Mouse (Mus musculus) splenic B cell, adult 2 months (primary cell): ENCODE measurements at regions not wholly inside any gene's neighbourhood (a gene's known extent, or its start where the extent isn't known, plus 50 kb on each side); places are given as distances from the start of the nearest gene placed in this dataset.

ENCODE experiments used
- DNase-seq: peaks from one replicate; pipeline ENCODE4 v3.0.0-alpha.2; 2011; ENCODE audit warnings: low read depth, low spot score
- H3K27me3 ChIP-seq: 2 replicates; pipeline ENCODE4 v1.6.1; 2012; ENCODE audit warnings: mild to moderate bottlenecking, low read length, moderate library complexity, mixed read lengths; ENCODE audit not compliant: control insufficient read depth, poor library complexity, insufficient read depth, severe bottlenecking
- H3K36me3 ChIP-seq: 2 replicates; pipeline ENCODE4 v1.6.1; 2012; ENCODE audit warnings: mild to moderate bottlenecking, low read length, moderate library complexity, mixed read lengths; ENCODE audit not compliant: control insufficient read depth, poor library complexity, insufficient read depth, severe bottlenecking

DNA sequence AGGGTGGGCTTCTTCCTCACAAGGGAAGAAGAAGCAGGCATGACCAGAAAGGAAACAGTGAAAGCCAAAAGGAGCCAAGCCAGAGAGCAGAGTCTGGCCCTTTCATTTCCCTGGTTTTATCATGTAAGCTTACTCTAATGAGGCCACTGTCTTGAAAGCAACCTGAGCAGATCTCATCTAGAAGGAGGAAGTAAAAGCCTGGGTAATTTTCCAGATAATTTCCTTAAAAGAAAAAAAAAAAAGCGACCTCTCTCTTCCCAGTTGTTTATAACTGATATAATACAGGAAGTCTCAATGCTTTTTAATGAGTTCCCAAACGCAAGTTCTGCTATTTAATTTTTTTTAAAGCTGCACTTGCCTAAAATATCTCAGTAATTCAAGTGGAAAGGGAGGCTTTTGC is 100.4 kb upstream of the Klf7 start:
- no peaks in the 10 kb centered on the region for H3K27me3 ChIP-seq
- DNase-seq: no peak
- H3K36me3 ChIP-seq: no peaks in the 10 kb centered on the region

DNA sequence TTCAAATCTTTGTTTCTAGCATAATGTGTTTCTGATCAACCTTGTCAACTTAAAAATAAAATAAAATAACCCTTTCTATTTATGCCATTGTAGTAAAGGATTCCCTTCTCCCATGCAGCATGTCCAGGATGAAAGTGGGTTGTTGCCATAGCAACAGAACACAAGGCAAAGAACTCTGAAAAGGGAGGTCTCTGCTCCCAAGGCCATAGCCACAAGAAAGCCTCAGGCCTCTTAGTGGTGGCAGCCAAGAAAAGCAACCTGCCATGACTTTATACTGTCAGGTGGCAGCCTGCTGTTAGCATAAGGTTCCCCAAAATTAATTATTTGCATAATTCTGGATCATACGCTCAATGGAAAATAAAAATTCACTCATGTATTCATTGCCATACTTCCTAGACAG is 98.4 kb upstream of the Klf7 start:
- Histone ChIP-seq H3K36me3 (no peaks in the 10 kb centered on the region), H3K27me3 (no peaks in the 10 kb centered on the region)
- DNase-seq: no peak

DNA sequence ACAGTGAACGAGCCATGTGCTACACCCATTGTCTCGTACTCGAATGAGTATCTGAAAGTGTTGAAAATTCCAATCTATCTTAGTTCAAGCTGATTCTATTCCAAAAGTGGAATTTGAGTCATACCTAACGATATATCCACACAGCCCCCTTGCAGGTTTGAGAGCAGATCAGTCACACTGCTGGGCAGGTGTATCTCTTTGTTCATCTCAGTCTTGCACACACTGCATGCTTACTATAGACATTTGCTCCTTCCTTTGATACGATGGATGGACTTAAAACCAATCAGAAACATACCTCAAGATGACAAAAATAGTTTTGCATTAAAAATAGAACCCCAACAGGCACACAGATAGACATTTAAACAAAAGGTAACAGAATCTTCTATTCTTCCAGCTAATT is 98.0 kb upstream of the Klf7 start:
- Histone ChIP-seq H3K27me3 (no peaks in the 10 kb centered on the region), H3K36me3 (no peaks in the 10 kb centered on the region)
- DNase-seq: no peak

DNA sequence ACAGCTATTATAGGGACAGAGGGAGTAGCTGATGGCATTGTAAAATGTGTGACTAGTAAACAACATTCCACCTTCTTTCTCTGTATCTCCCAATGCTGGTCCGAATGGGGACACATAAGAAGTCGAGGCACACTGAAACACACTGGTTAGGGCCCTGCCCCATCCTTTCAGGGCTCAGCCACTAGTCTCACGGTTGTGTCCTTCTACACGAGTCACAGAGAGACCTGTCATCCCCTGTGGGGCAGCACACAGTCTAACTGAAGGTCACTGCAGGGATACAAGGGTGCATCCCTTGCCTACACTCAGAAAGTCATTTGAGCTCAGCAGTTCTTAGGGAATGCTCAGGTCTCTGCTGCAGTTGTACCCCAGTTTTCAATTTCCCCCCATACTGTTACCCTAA is 93.6 kb upstream of the Klf7 start:
- DNase-seq: no peak
- Histone ChIP-seq H3K36me3 (no peaks in the 10 kb centered on the region), H3K27me3 (no peaks in the 10 kb centered on the region)

DNA sequence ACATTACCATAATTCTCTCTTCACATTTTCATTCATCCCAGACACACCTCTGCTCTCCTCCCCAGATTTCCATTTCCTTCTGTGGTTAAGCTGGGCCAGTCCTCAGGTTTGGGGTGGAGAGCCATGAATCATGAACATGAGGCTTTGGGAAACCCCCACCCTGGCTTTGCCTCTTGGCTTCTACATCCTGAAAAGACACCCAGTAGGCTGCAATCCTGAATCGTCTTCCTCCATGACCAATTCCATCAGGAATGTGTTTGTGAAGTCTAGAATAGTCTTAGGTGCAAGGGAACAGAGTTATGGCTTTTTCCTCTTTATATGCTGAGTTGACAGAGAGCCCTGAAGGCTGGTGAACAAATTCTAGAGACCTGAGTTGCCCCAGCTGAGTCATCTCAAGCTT is 87.0 kb upstream of the Klf7 start:
- DNase-seq: no peak
- Histone ChIP-seq H3K36me3 (no peaks in the 10 kb centered on the region), H3K27me3 (no peaks in the 10 kb centered on the region)

DNA sequence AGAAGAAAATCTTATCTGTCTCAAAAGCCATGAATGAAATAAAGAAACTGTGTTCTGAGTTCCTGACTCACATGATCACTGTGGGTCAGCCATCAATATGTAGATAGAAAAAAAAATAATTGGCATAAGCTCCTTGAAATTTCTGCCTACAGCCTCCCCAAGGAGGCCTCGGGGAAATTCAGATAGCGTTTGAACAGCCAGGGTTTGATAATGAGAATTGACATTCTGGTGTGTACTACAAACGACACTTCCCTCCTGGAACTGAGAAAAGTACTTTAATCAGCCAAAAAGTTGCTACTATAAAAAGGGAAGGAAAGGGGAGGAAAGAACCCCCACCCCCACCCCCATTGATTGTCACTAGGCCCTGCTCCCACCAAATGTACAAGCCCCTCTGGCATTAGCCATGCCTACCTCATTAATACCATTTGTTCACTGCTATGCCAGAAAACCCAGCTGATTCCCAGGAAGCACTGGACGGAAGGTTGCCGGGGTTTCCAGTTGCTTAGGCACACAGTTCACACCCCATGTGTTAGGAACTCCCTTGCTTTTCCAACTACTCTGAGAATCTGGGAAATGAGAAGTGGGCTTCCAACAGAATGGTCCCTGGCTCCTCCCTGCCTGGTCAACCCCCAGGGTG is 78.4 kb upstream of the Klf7 start:
- H3K27me3 ChIP-seq: no peaks in the 10 kb centered on the region
- no peaks in the 10 kb centered on the region for H3K36me3 ChIP-seq
- no peak for DNase-seq

DNA sequence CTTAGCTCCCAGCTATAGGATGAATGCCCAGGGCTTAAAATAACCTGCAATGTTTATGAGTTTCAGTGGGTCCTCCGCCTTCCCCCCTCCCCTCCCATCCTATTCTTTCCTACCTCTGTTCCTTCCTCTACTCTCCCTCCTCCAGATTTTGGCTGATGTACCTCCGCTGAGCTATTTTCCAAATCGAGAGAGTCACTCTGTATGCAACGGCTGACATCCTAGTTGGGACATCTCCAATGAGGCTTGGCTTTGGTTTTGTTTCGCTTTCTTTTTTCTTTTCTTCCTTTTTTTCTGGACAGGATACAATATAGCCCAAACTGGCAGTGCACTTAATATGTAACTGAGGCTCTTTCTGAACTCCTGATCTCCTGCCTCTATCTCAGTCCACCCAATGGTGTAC is 76.7 kb upstream of the Klf7 start:
- H3K27me3 ChIP-seq: no peaks in the 10 kb centered on the region

DNA sequence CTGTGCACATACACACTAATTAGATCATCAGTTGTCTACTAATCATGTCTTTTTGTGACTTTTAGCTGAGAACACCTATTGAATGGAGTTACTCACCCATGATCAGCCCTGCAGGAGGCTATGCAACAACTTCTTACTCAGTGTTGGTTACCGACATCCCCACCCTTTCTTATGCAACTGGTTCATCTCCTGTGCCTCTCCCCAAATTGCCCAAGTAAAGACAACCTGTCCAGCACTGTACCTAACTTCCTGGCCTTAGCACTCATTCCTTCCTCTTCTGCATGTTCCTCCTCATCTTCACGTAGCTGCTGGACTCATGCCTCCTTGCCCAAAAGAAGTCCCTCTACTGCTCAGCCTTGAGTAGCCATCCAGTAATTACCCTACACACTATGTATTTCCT is 76.2 kb upstream of the Klf7 start:
- no peaks in the 10 kb centered on the region for H3K27me3 ChIP-seq
- no peaks in the 10 kb centered on the region for H3K36me3 ChIP-seq
- no peak for DNase-seq

More for the DNA sequence above, 76.7 kb upstream of the Klf7 start:
- DNase-seq: no peak
- H3K36me3 ChIP-seq: no peaks in the 10 kb centered on the region

DNA sequence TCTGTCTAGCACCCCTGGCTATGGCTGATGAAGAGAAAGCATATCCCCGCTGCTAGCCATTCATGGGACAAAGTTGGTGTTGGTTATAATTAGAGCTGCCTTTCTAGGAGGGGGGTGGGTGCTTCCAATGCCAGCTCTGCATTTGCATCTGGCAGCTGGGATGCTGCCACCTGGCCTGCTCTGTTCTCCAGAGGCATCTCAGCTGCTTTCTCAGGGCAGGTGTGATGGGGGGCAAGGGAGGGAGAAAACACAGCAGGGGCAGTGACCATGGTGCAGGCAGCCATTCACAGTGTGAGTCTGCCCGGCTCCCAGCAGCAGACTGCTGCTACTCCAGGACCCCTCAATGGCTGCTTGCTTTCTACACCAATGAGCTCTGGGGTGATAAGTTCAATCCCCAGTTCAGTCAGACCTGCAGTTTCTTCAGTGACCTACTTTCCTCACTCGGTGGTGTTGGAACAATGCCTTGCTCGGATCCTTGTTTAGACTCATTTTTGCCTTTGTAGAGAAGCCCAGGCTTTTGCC is 73.9 kb upstream of the Klf7 start:
- DNase-seq: no peak
- H3K27me3 ChIP-seq: no peaks in the 10 kb centered on the region
- H3K36me3 ChIP-seq: no peaks in the 10 kb centered on the region

DNA sequence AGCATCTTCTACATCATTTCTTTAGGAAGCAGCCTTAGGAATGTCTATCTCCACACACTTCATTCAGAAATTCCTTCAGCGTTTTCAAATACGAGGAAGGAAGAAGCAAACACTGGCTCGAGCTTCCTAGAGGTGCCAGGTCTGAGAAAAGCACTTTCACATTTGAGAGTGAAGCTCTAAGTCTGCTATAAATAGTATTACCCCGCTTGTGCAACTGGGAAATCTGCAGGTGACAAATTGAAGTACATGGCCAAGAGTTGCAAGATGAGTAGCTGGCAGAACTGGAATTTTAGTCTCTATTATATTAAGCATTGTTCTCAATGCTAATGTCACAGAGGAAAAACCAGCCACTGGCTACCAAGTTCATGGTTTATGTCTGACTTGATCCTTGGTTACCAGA is 73.2 kb upstream of the Klf7 start:
- no peaks in the 10 kb centered on the region for H3K36me3 ChIP-seq
- DNase-seq: no peak
- H3K27me3 ChIP-seq: no peaks in the 10 kb centered on the region

DNA sequence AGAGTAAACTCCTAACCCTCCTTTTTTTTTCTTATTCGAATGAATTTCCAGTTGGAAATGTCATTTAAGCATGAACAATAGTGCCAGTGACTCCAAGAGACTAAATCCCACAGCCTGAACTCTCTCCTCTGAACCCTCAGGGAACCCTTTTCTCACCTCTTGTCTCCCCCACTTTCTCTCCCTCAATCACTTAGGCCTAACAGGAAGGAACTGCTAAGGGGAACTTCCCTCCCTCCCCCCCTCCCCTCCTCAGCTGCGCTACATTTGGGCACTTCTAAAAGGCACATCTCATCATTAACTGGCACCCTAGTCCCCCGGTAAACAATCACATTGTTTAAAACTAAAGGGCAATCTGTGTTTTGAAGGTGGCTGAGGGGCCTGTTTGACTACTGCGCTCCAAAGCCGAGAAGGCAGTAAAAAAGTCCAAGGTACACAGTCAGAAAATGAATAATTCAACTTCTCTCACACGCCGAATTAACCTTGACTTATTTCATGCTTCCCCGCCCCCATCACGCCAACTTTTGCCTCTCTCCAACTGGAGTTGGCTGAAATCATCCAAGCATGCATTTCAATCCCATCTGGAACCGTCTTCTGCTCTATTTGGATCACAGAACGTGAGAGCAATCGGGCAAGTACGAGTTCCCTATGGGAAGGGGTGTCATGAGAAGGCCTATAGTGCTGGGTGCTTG is 71.2 kb upstream of the Klf7 start:
- peak; percentile 57 for DNase-seq
- Histone ChIP-seq H3K27me3 (no peaks in the 10 kb centered on the region), H3K36me3 (no peaks in the 10 kb centered on the region)

DNA sequence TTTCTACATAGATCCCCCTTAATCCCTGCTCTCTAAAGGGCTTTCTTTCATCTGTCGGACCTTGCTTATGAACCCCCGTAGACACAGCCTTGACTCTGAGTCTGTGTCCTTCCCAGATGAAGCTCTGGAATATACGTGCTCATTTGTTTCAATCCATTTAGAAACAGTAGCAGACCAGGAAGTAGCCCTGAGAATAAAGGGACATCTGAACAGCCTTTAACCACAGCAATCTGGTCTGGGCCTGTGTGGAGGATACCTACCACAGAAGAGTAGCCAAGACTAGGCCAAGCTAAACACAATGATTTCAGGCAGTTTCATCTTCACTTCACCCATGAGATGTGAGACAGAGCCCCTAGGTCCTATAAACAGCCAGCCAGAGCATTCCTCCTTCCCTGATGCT is 70.7 kb upstream of the Klf7 start:
- no peak for DNase-seq
- Histone ChIP-seq H3K36me3 (no peaks in the 10 kb centered on the region), H3K27me3 (no peaks in the 10 kb centered on the region)

DNA sequence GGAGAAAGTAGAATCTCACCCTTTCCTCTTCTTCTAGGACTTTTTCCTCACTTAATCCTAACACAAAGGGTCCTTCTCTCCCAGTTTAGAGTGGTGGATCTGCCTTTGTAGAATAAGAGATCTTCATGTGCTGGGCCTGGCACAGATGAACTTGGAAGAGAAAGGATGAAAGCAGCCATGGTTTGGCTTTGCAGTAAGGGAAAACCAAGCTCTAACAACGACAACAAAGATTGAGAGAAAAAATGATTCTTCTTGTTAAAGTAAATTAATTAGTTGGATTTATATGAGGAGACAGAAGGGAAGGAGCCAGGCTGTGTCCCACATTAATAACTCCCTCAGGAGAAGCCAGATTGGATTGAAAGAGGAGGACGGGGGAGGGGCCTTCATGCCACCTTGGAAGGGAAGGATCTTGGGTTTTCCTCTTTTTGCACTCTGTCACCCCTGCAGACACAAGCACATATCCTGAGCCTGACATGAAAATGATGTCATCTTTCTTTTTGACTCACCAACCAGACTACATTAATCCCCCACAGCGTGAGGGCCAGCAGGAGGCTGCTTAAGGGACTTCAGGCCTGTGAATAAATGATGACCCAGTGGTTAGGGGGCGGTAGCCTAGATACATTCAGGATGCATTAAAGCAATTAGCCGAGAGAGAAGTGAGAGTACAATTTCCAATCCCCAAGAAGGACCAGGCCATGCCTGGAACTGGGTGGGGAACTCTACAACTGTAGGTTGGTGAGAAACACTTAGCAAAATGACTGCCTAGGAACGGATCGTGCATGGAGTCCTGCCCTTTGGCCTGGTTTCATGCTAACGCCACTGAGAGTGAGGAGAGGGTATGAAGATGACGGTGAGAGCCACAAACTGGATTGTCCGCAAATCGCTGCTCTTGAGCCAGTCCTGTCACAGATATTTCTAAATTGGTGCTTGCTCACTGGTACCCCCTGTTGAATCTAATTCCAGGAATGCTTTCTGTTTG is 69.4 kb upstream of the Klf7 start:
- DNase-seq: no peak

DNA sequence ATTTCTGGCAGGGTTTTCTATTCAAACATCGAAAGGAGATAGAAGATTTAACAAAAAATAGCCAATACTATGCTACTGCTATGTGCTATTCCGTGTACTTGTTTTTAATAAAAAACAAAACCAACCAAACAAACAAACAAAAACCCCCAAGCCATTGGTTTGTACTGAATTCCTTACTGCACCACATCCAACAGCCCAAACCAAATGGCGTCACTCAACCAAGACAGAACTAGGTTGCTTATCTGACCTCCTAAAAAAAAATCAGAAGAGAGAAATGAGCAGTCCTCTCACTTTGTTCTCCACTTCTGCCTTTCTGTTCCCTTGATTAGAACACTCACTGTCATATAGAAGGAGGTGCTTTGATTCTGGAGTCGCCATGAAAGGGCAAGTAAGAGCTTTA is 68.6 kb upstream of the Klf7 start:
- Histone ChIP-seq H3K27me3 (no peaks in the 10 kb centered on the region), H3K36me3 (no peaks in the 10 kb centered on the region)
- no peak for DNase-seq

More for the DNA sequence above, 69.4 kb upstream of the Klf7 start:
- no peaks in the 10 kb centered on the region for H3K27me3 ChIP-seq
- no peaks in the 10 kb centered on the region for H3K36me3 ChIP-seq

DNA sequence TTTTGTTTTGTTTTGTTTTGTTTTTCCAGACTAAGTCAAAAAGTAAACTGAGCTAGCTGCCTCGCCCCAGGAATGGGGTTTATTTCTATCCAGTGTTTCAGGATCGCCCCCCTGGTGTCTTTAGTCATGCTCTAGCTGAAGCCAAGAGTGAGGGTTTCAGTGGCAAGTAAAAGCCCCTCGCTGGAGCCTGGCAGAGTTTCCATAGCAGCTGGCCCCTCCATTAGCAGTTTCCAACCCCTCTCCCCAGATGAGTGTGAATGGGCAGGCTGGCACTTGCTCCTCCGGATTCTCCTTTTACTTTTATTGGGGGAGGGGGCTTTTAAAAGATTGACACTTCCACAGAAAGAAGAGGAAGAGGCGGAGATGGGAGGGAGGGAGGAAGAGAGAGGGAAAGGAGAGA is 68.0 kb upstream of the Klf7 start:
- Histone ChIP-seq H3K27me3 (no peaks in the 10 kb centered on the region), H3K36me3 (no peaks in the 10 kb centered on the region)
- DNase-seq: no peak
